ENCODE assay signal across 17 mouse cellular contexts in the genomic region with DNA sequence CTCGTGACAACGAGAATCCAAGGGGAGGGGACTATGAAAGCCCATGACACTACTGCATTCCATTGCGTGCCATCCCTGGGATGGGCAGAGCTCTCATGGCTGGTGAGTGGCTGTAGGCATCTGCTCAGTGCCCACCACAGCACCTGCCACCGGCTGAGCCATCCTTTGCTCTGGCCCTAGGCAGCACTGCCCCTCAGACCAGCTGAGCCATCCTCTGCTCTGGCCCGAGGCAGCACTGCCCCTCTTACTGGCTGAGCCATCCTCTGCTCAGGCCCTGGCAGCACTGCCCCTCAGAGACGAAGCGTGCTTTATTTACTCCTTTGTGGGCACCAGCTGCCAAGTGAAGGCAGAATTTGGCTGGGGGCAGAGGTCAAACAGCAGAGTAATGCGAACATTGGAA.
DNase-seq lines count a peak whose midpoint lies in the region; ATAC-seq lines count a peak whose summit lies in the region.
"Had no signal": no experiment of that assay in that cellular context is flagged by ENCODE, and none has a peak within 500 bp of the region (broad histone marks: within the 10 kb centered on the region; RNA-seq: fewer than 3 reads in every experiment).

No protein-coding gene starts in this region.

- H3K4me1 ChIP-seq in forebrain, embryonic 12.5 days: peaks cover 38% of the 10 kb centered on the region
- peaks cover 31% of the 10 kb centered on the region for H3K4me1 ChIP-seq in forebrain, embryonic 13.5 days
- 0 out of 2 replicates have a peak, but pooled peaks cover 4% of the 10 kb centered on the region for H3K4me1 ChIP-seq in intestine, embryonic 14.5 days (replicated peaks; ENCODE audit: control insufficient read depth, insufficient read depth, low read length)
- H3K4me1 ChIP-seq in intestine, embryonic 15.5 days (replicated peaks): peaks cover 6% of the 10 kb centered on the region; the same call in 1 of the 2 replicates
- H3K4me1 ChIP-seq in midbrain, embryonic 13.5 days (replicated peaks): peaks cover 32% of the 10 kb centered on the region
- peaks cover 7% of the 10 kb centered on the region for H3K4me1 ChIP-seq in midbrain, embryonic 16.5 days (ENCODE audit: control insufficient read depth, insufficient read depth, low read length)
- H3K4me1 ChIP-seq: embryonic facial prominence, embryonic 13.5 days had no signal

- no peaks in the 10 kb centered on the region for H3K9me3 ChIP-seq in forebrain, embryonic 12.5 days
- no peaks in the 10 kb centered on the region for H3K9me3 ChIP-seq in forebrain, embryonic 13.5 days (replicated peaks)
- no peaks in the 10 kb centered on the region for H3K9me3 ChIP-seq in intestine, embryonic 14.5 days (ENCODE audit: control insufficient read depth, low read length)
- no peaks in the 10 kb centered on the region for H3K9me3 ChIP-seq in intestine, embryonic 15.5 days
- no peaks in the 10 kb centered on the region for H3K9me3 ChIP-seq in midbrain, embryonic 13.5 days
- H3K9me3 ChIP-seq in midbrain, embryonic 16.5 days (replicated peaks; ENCODE audit: control insufficient read depth, low read length, poor library complexity, severe bottlenecking): no peaks in the 10 kb centered on the region
- H3K9me3 ChIP-seq: embryonic facial prominence, embryonic 13.5 days; hindbrain, embryonic 13.5 days had no signal

- H3K4me2 ChIP-seq in forebrain, embryonic 12.5 days: no peak overlapping the region
- no peak overlapping the region for H3K4me2 ChIP-seq in forebrain, embryonic 13.5 days
- no peak overlapping the region for H3K4me2 ChIP-seq in intestine, embryonic 14.5 days (ENCODE audit: low read length)
- no peak overlapping the region for H3K4me2 ChIP-seq in intestine, embryonic 15.5 days (replicated peaks)
- H3K4me2 ChIP-seq in midbrain, embryonic 13.5 days (replicated peaks): no peak overlapping the region
- no peak overlapping the region for H3K4me2 ChIP-seq in midbrain, embryonic 16.5 days (ENCODE audit: low read length)
- H3K4me2 ChIP-seq: embryonic facial prominence, embryonic 13.5 days; hindbrain, embryonic 13.5 days had no signal

- H3K27ac ChIP-seq in forebrain, embryonic 12.5 days: peak overlapping the region; percentile 20; the same call in 1 of the 2 replicates
- H3K27ac ChIP-seq in forebrain, embryonic 13.5 days: no peak overlapping the region
- H3K27ac ChIP-seq in intestine, embryonic 14.5 days (ENCODE audit: low read depth): no peak overlapping the region
- no peak overlapping the region for H3K27ac ChIP-seq in intestine, embryonic 15.5 days
- H3K27ac ChIP-seq in midbrain, embryonic 13.5 days: 0 out of 2 replicates have a peak overlapping the region, but pooled peaks have one; percentile 7
- H3K27ac ChIP-seq in midbrain, embryonic 16.5 days (ENCODE audit: low read length): no peak overlapping the region
- H3K27ac ChIP-seq: embryonic facial prominence, embryonic 13.5 days; heart, adult 2 months; hindbrain, embryonic 13.5 days had no signal

- 81% methylated on average over 8 of the region's 8 CpGs for whole genome bisulfite sequencing in forebrain, embryonic 12.5 days
- WGBS in forebrain, embryonic 13.5 days: 86% methylated on average over 8 of the region's 8 CpGs
- WGBS in intestine, embryonic 14.5 days: 82% methylated on average over 8 of the region's 8 CpGs
- 78% methylated on average over 8 of the region's 8 CpGs for WGBS in intestine, embryonic 15.5 days
- 74% methylated on average over 8 of the region's 8 CpGs for WGBS in midbrain, embryonic 13.5 days
- 62% methylated on average over 8 of the region's 8 CpGs for WGBS in midbrain, embryonic 16.5 days

- no peaks in the 10 kb centered on the region for H3K27me3 ChIP-seq in forebrain, embryonic 12.5 days
- H3K27me3 ChIP-seq in forebrain, embryonic 13.5 days: no peaks in the 10 kb centered on the region
- H3K27me3 ChIP-seq in intestine, embryonic 14.5 days (replicated peaks; ENCODE audit: control insufficient read depth, insufficient read depth, low read length): no peaks in the 10 kb centered on the region
- no peaks in the 10 kb centered on the region for H3K27me3 ChIP-seq in intestine, embryonic 15.5 days (replicated peaks)
- no peaks in the 10 kb centered on the region for H3K27me3 ChIP-seq in midbrain, embryonic 13.5 days
- no peaks in the 10 kb centered on the region for H3K27me3 ChIP-seq in midbrain, embryonic 16.5 days (ENCODE audit: control insufficient read depth, insufficient read depth, low read depth, low read length)
- H3K27me3 ChIP-seq: embryonic facial prominence, embryonic 13.5 days; hindbrain, embryonic 13.5 days had no signal

- no peak overlapping the region for H3K9ac ChIP-seq in forebrain, embryonic 12.5 days
- H3K9ac ChIP-seq in forebrain, embryonic 13.5 days: no peak overlapping the region
- H3K9ac ChIP-seq in intestine, embryonic 14.5 days (ENCODE audit: low read length): no peak overlapping the region
- no peak overlapping the region for H3K9ac ChIP-seq in intestine, embryonic 15.5 days
- H3K9ac ChIP-seq in midbrain, embryonic 13.5 days (replicated peaks): no peak overlapping the region
- H3K9ac ChIP-seq in midbrain, embryonic 16.5 days (ENCODE audit: low read depth, low read length): no peak overlapping the region
- H3K9ac ChIP-seq: embryonic facial prominence, embryonic 13.5 days; hindbrain, embryonic 13.5 days had no signal

- no peak overlapping the region for H3K4me3 ChIP-seq in forebrain, embryonic 12.5 days (replicated peaks)
- H3K4me3 ChIP-seq in forebrain, embryonic 13.5 days: no peak overlapping the region
- no peak overlapping the region for H3K4me3 ChIP-seq in intestine, embryonic 14.5 days (ENCODE audit: low read depth, low read length)
- no peak overlapping the region for H3K4me3 ChIP-seq in intestine, embryonic 15.5 days (replicated peaks)
- no peak overlapping the region for H3K4me3 ChIP-seq in midbrain, embryonic 13.5 days (replicated peaks)
- no peak overlapping the region for H3K4me3 ChIP-seq in midbrain, embryonic 16.5 days (ENCODE audit: low read depth, low read length)
- H3K4me3 ChIP-seq: embryonic facial prominence, embryonic 13.5 days; heart, adult 2 months; hindbrain, embryonic 13.5 days had no signal

- no peak for ATAC-seq in forebrain, embryonic 12.5 days (ENCODE audit: low FRiP score)
- no peak for ATAC-seq in forebrain, embryonic 13.5 days
- ATAC-seq in intestine, embryonic 14.5 days (replicated peaks; ENCODE audit: low FRiP score, low TSS enrichment, low read depth): no peak
- ATAC-seq in intestine, embryonic 15.5 days: no peak
- no peak for ATAC-seq in midbrain, embryonic 13.5 days
- no peak for ATAC-seq in midbrain, embryonic 16.5 days
- ATAC-seq: forebrain, embryonic 16.5 days had no signal

- DNase-seq in intestine, embryonic 14.5 days (ENCODE audit: low spot score): peak; percentile 40
- no peak for DNase-seq in urinary bladder, postnatal 14 days (ENCODE audit: low spot score)
- DNase-seq: adrenal gland, adult 2 months; adrenal gland, postnatal 25 days; gastrocnemius, postnatal 10 days; heart, adult 2 months; heart, postnatal 10 days; heart, postnatal 4 days; kidney, adult 18-20 months had no signal

- H3K36me3 ChIP-seq in forebrain, embryonic 12.5 days (replicated peaks): no peaks in the 10 kb centered on the region
- H3K36me3 ChIP-seq in forebrain, embryonic 13.5 days (ENCODE audit: poor library complexity, severe bottlenecking): no peaks in the 10 kb centered on the region
- no peaks in the 10 kb centered on the region for H3K36me3 ChIP-seq in intestine, embryonic 14.5 days (ENCODE audit: control insufficient read depth, insufficient read depth, low read length)
- no peaks in the 10 kb centered on the region for H3K36me3 ChIP-seq in intestine, embryonic 15.5 days
- no peaks in the 10 kb centered on the region for H3K36me3 ChIP-seq in midbrain, embryonic 13.5 days
- H3K36me3 ChIP-seq in midbrain, embryonic 16.5 days (ENCODE audit: control insufficient read depth, insufficient read depth, low read length): no peaks in the 10 kb centered on the region
- H3K36me3 ChIP-seq: embryonic facial prominence, embryonic 13.5 days; hindbrain, embryonic 13.5 days had no signal

Comparison
In these comparisons a context has a peak if more than half of its experiments do, and no peak if none do; other contexts are left out.
1. H3K27ac ChIP-seq: peak in forebrain, embryonic 12.5 days (single experiment) and midbrain, embryonic 13.5 days (single experiment); none in forebrain, embryonic 13.5 days (single experiment), intestine, embryonic 14.5 days (single experiment), intestine, embryonic 15.5 days (single experiment) and midbrain, embryonic 16.5 days (single experiment).